Comparison of ENCODE assay signal across 12 mouse cellular contexts in genomic region chr14:31961442-31961841, GRCm38 (mm10).
A peak's percentile ranks its signal among the peaks of the same experiment; 100 is the strongest.
DNase-seq lines count a peak whose midpoint lies in the region; ATAC-seq and TF ChIP-seq lines count a peak whose summit lies in the region.
"Had no signal": no experiment of that assay in that cellular context is flagged by ENCODE, and none has a peak within 500 bp of the region (broad histone marks: within the 10 kb centered on the region; RNA-seq: fewer than 3 reads in every experiment).

No protein-coding gene starts in this region.

- H3K27ac ChIP-seq in kidney, postnatal 0 days = no peak overlapping the region
- peak overlapping the region; percentile 13; the same call in 1 of the 2 replicates for H3K27ac ChIP-seq in embryonic facial prominence, embryonic 15.5 days (replicated peaks)
- peak overlapping the region; percentile 38; the same call in 1 of the 2 replicates for H3K27ac ChIP-seq in heart, embryonic 15.5 days
- peak overlapping the region; percentile 71 for H3K27ac ChIP-seq in lung, postnatal 0 days (ENCODE audit: low read length)
- H3K27ac ChIP-seq: embryonic facial prominence, embryonic 12.5 days; hindbrain, embryonic 13.5 days; limb, embryonic 12.5 days had no signal

- no peak overlapping the region for H3K4me3 ChIP-seq in kidney, postnatal 0 days (replicated peaks; ENCODE audit: low read depth, low read length)
- no peak overlapping the region for H3K4me3 ChIP-seq in embryonic facial prominence, embryonic 15.5 days (replicated peaks)
- H3K4me3 ChIP-seq in heart, embryonic 15.5 days = no peak overlapping the region
- no peak overlapping the region for H3K4me3 ChIP-seq in lung, postnatal 0 days (ENCODE audit: low read depth, low read length)
- H3K4me3 ChIP-seq: embryonic facial prominence, embryonic 12.5 days; hindbrain, embryonic 13.5 days; limb, embryonic 12.5 days; myocyte had no signal

- WGBS in kidney, postnatal 0 days = 66% methylated on average over 5 of the region's 5 CpGs
- WGBS in embryonic facial prominence, embryonic 15.5 days = 58% methylated on average over 5 of the region's 5 CpGs
- WGBS in heart, embryonic 15.5 days = 63% methylated on average over 5 of the region's 5 CpGs
- WGBS in lung, postnatal 0 days = 41% methylated on average over 5 of the region's 5 CpGs

- TF ChIP-seq EP300 in lung, postnatal 0 days (IDR thresholded peaks at IDR 0.05) = peak; percentile 70

- H3K4me2 ChIP-seq in kidney, postnatal 0 days (ENCODE audit: low read length) = no peak overlapping the region
- H3K4me2 ChIP-seq in embryonic facial prominence, embryonic 15.5 days (replicated peaks) = no peak overlapping the region
- no peak overlapping the region for H3K4me2 ChIP-seq in heart, embryonic 15.5 days
- no peak overlapping the region for H3K4me2 ChIP-seq in lung, postnatal 0 days (replicated peaks; ENCODE audit: low read depth, low read length)
- H3K4me2 ChIP-seq: embryonic facial prominence, embryonic 12.5 days; hindbrain, embryonic 13.5 days; limb, embryonic 12.5 days had no signal

- H3K9me3 ChIP-seq in kidney, postnatal 0 days (replicated peaks; ENCODE audit: low read length) = no peaks in the 10 kb centered on the region
- H3K9me3 ChIP-seq in embryonic facial prominence, embryonic 15.5 days (replicated peaks) = no peaks in the 10 kb centered on the region
- H3K9me3 ChIP-seq in heart, embryonic 15.5 days (replicated peaks) = no peaks in the 10 kb centered on the region
- no peaks in the 10 kb centered on the region for H3K9me3 ChIP-seq in lung, postnatal 0 days (ENCODE audit: low read length)
- H3K9me3 ChIP-seq: embryonic facial prominence, embryonic 12.5 days; hindbrain, embryonic 13.5 days; limb, embryonic 12.5 days had no signal

- intact Hi-C loops in left cerebral cortex, postnatal 4 days (cut with DNase I) = no loop called here

- H3K9ac ChIP-seq in kidney, postnatal 0 days (ENCODE audit: low read depth, low read length) = no peak overlapping the region
- H3K9ac ChIP-seq in embryonic facial prominence, embryonic 15.5 days = no peak overlapping the region
- H3K9ac ChIP-seq in heart, embryonic 15.5 days = no peak overlapping the region
- no peak overlapping the region for H3K9ac ChIP-seq in lung, postnatal 0 days (replicated peaks; ENCODE audit: low read depth)
- H3K9ac ChIP-seq: embryonic facial prominence, embryonic 12.5 days; hindbrain, embryonic 13.5 days; limb, embryonic 12.5 days had no signal

- TF ChIP-seq CTCF in kidney, postnatal 0 days (IDR thresholded peaks at IDR 0.05; ENCODE audit: low read depth) = no peak
- TF ChIP-seq CTCF in lung, postnatal 0 days (IDR thresholded peaks at IDR 0.05) = no peak

- ATAC-seq in kidney, postnatal 0 days (replicated peaks; ENCODE audit: low FRiP score, low read depth) = no peak
- ATAC-seq in embryonic facial prominence, embryonic 15.5 days (ENCODE audit: insufficient number of reproducible peaks, low FRiP score, low TSS enrichment, low read depth) = no peak
- no peak for ATAC-seq in heart, embryonic 15.5 days (replicated peaks; ENCODE audit: insufficient number of reproducible peaks, insufficient read depth, low FRiP score, low read depth)
- ATAC-seq in lung, postnatal 0 days = peak; percentile 39
- ATAC-seq in CD4-positive, CD25-positive, alpha-beta regulatory T cell, adult 4 months = no peak

- no peaks in the 10 kb centered on the region for H3K36me3 ChIP-seq in kidney, postnatal 0 days (ENCODE audit: insufficient read depth, low read length)
- no peaks in the 10 kb centered on the region for H3K36me3 ChIP-seq in embryonic facial prominence, embryonic 15.5 days
- no peaks in the 10 kb centered on the region for H3K36me3 ChIP-seq in heart, embryonic 15.5 days
- no peaks in the 10 kb centered on the region for H3K36me3 ChIP-seq in lung, postnatal 0 days (ENCODE audit: insufficient read depth, low read length)
- H3K36me3 ChIP-seq: embryonic facial prominence, embryonic 12.5 days; hindbrain, embryonic 13.5 days; limb, embryonic 12.5 days had no signal

- peaks cover 6% of the 10 kb centered on the region; the same call in 1 of the 2 replicates for H3K4me1 ChIP-seq in kidney, postnatal 0 days (replicated peaks; ENCODE audit: insufficient read depth, low read length)
- peaks cover 17% of the 10 kb centered on the region for H3K4me1 ChIP-seq in embryonic facial prominence, embryonic 15.5 days
- H3K4me1 ChIP-seq in heart, embryonic 15.5 days (replicated peaks) = peaks cover 8% of the 10 kb centered on the region
- H3K4me1 ChIP-seq in lung, postnatal 0 days (ENCODE audit: insufficient read depth, low read depth, low read length) = peaks cover 14% of the 10 kb centered on the region
- H3K4me1 ChIP-seq: hindbrain, embryonic 13.5 days; limb, embryonic 12.5 days had no signal

- H3K27me3 ChIP-seq in kidney, postnatal 0 days (ENCODE audit: insufficient read depth, low read length) = no peaks in the 10 kb centered on the region
- no peaks in the 10 kb centered on the region for H3K27me3 ChIP-seq in embryonic facial prominence, embryonic 15.5 days
- H3K27me3 ChIP-seq in heart, embryonic 15.5 days = no peaks in the 10 kb centered on the region
- no peaks in the 10 kb centered on the region for H3K27me3 ChIP-seq in lung, postnatal 0 days (replicated peaks; ENCODE audit: insufficient read depth, low read length)
- H3K27me3 ChIP-seq: embryonic facial prominence, embryonic 12.5 days; hindbrain, embryonic 13.5 days; limb, embryonic 12.5 days had no signal

- peak; percentile 76 for DNase-seq in kidney, postnatal 0 days (ENCODE audit: low spot score)
- no peak for DNase-seq in kidney, adult 11 months
- peak; percentile 78 for DNase-seq in lung, postnatal 0 days (ENCODE audit: low spot score)
- DNase-seq in left cerebral cortex, postnatal 4 days = no peak
- DNase-seq: cerebellum, adult 9-11 months had no signal

Comparison
In these comparisons a context has a peak if more than half of its experiments do, and no peak if none do; other contexts are left out.
1. DNase-seq: peak in kidney, postnatal 0 days (single experiment) and lung, postnatal 0 days (single experiment); none in kidney, adult 11 months (single experiment) and left cerebral cortex, postnatal 4 days (single experiment).